Mouse (Mus musculus): ENCODE measurements at regions not wholly inside any gene's neighbourhood (a gene's known extent, or its start where the extent isn't known, plus 50 kb on each side); places are given as distances from the start of the nearest gene placed in this dataset.
A peak's percentile ranks its signal among the peaks of the same experiment; 100 is the strongest.

DNA sequence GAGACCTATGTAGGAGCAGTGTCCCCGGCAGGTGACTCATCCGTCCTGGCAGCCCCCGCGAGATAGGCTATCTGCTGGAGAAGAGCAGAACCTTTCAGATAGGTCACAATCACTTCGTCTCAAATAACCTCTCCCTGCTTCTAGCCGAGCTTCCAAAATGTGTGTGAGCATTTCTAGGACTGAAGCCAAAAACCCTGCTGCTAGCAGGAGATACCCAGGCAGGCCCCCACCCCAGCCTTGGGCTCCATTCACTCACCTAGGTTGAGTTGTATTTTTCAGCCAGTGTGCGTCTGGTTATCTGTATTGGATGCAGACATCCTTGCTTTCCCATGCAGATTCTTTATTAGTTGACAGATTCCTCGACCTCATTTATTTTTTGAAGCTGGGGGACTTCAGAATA, 286.6 kb upstream of the Thbs1 start:
- DNase-seq, result peak; percentile 4

GRCm38 (mm10) chr2:117827278-117827677, 284.4 kb upstream of the Thbs1 start:
- DNase-seq, result no peak

DNA sequence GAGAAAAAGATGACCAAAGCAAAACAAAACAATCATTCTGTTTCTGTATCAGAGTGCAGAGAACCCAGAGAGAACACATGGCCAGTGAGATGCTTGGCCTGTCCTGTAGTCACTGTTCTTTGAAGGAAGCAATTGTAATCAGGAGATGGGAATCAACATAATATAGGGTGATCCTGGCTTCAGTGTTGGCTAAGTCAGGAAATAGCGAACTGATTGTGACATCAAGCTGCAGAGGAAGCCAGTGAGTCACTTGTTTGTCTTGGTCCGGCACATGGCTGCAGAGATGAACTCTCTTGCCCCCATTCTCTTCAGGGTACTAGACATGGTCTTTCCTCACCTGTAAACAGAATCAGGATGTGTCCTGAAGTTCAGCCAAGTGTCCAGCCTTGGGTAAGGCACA, 273.3 kb upstream of the Thbs1 start:
- DNase-seq, result peak; percentile 6

GRCm38 (mm10) chr2:117840406-117840805, 271.3 kb upstream of the Thbs1 start:
- peak; percentile 13 for DNase-seq

GRCm38 (mm10) chr2:117842309-117842986, 269.2 kb upstream of the Thbs1 start:
- DNase-seq, result no peak

DNA sequence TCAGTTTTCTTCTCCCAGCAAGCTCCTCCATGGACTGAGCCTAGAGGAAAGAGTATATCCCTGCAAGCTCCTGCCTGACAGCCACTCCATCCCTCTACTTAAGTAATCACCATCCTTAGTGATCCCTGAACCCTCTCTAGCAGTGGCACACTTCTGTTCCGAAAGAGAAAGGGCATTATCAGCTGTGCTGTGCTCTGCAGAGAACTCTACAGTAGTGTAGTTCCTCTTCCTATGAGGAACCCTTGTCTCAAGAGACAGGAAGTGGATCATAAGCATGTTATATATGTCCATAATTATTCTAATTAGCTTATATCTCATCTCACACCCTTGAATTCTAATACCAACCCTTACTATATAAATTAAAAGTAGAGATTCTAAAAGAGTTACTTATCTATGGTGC, 259.2 kb upstream of the Thbs1 start:
- no peak for DNase-seq

DNA sequence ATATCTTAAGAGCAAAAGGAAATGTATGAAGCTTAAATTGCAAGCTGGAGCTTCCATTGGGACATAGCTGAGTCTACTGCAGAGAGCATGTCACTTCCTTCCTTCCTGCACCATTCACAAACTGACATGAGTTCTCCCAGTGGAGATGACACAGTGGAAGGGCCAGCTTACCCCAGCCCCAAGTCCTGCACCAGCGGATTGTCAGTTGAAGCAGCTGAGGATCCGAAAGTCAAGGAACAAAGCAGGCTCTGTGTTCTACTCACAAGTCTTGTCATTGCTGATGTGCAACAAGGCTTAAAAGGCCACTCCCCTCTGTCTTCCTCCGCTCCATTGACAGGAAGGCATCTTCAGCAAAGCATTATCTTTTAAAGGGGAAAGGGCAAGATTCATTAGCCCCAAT, 249.4 kb upstream of the Thbs1 start:
- DNase-seq, result no peak

DNA sequence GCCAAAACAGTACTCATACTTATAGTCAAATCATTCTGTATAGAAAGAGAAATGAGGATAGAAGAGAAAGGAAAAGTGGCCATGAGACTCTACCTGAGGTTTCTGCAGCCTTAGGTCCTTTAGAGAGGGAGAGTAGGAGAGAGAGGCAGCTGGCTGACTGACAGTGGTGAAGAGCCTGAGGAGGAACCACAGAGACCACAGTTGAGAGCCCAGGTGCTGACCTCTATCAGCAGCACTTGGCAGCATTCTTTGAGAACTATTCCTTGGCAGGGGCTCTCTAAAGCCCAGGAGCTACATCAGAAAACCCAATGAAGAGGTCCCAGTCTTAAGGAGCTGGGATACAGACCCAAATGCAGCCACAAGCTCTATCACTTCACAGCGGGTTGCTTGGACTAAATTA, 246.6 kb upstream of the Thbs1 start:
- DNase-seq, result no peak

DNA sequence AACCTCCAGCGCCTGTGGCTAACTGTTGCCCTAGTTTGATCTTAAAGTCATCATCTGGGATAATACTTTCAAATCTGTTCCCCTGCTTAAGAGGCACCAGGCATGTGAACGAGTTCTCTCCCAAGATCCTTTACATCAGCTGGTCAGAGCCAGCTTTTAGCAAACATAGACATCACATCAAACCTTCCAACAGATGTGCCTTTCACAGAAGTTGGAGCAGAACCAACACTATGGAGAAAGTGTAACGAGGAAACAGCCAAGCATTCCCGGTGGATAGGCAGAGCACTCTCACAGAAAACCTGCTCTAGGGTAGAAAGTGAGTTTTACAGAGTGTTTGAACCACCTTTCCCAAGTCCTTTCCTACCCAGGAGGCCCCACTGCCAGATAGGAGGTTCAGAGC, 244.7 kb upstream of the Thbs1 start:
- DNase-seq, result no peak

GRCm38 (mm10) chr2:117867409-117867808, 244.3 kb upstream of the Thbs1 start:
- no peak for DNase-seq

GRCm38 (mm10) chr2:117868857-117869256, 242.8 kb upstream of the Thbs1 start:
- no peak for DNase-seq

- no peak for DNase-seq
Observed at GRCm38 (mm10) chr2:117871507-117872282, 240.0 kb upstream of the Thbs1 start.

GRCm38 (mm10) chr2:117877816-117878215, 233.9 kb upstream of the Thbs1 start:
- no peak for DNase-seq

DNA sequence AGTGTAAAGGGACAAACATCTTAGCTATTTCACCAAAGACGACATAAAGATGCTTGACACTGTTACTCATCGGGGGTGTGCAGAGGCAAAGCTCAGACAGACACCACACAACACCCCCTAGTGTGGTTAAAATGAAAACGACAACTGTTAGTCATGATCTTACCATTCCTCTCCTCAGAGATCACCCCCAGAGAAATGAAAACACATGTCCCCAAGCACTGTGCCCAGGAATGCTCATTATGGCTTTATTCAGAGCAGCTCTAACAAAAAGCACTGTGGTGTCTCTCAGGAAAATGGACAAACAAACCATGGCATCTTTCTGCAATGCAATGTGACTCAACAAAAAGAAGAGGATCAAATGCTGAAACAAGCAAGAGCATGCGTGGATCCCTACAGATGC, 229.5 kb upstream of the Thbs1 start:
- no peak for DNase-seq

- DNase-seq, result no peak
Observed at GRCm38 (mm10) chr2:117882890-117883289, 228.8 kb upstream of the Thbs1 start.

- DNase-seq, result no peak
Observed at GRCm38 (mm10) chr2:117886516-117886915, 225.2 kb upstream of the Thbs1 start.

- DNase-seq, result no peak
Observed at GRCm38 (mm10) chr2:117901311-117901710, 210.4 kb upstream of the Thbs1 start.

DNA sequence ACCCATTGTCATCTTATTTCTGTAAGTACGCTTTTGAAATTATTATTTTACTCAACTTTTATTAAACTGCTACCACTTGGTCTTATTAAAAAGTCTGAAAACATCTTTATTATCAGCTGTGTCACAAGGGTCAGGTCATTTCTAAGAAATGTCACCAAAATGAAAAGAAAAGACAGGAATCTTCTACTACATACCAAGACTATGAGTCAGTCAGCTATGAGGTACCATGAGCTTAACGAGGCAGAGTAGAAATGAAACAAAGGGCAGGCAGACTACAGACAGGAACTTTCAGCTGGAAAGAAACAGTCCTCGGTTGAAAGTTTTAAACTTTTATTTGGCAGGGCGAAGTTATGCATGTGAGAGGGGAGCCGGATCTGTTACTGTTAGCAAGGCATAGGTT, 208.8 kb upstream of the Thbs1 start:
- DNase-seq, result no peak

DNA sequence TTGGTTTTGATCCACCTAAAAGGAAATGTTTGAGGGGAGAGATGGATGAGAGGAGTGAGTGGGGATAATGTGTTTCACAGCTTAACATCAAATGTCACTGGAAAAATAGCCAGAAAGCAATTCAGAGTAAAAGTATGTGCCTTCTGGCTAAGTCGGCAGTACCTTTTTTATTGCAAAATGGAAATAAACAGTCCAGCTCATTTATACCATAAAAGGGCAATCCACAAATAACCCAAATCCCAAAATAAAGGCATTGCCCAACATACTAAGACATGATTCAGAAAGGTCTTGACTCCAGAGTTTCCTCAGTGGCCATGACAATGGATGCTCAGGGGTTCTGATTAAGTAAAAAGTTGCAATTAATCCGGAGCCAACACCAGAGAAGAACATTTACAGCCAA, 208.0 kb upstream of the Thbs1 start:
- DNase-seq, result no peak

DNA sequence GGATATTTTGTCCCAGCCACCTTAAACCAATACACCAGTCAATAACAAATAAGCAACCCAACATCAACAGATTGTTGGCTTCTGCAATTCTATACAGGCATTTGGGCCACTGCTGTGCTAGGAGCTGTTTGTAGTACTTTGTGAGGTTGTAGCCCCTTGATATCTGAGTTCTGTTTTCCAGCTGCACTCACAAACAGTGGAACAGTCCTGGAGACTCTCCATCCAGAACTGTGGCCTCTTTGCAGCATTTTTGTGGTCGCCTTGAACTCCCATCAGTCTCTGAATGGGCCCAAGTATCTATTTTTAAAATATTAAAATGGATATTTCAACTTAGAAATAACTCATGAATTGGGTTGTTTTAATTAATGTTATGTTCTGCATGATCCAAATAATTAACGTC, 205.2 kb upstream of the Thbs1 start:
- no peak for DNase-seq

GRCm38 (mm10) chr2:117910781-117911180, 200.9 kb upstream of the Thbs1 start:
- DNase-seq, result no peak

GRCm38 (mm10) chr2:117912722-117913121, 199.0 kb upstream of the Thbs1 start:
- DNase-seq, result no peak

GRCm38 (mm10) chr2:117913846-117914245, 197.8 kb upstream of the Thbs1 start:
- no peak for DNase-seq

DNA sequence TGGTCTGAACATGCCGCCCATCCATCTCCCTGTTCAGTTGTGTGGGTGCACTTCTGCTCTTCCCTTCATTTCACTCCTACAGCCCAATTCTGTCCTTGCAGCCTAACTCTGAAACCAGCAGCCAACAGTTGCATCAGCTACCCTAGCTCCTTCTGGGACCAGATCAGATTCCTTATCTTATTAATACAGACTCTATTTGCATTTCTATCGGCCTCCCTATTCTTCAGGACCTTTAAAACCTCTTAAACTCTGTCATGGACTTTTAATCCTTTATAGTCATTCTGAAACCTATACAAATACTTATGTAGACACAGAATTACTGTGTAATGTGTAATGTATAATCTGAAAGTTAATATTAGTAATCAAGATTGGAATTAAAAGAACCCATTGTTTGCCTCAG, 195.9 kb upstream of the Thbs1 start:
- DNase-seq, result no peak

All from adrenal gland, postnatal 25 days (tissue).